Mouse (Mus musculus) left cerebral cortex, postnatal 10 days (tissue): Measurements from ENCODE around the gene Hs3st6. TPM values are rescaled to one million over a fixed set of nuclear protein-coding genes. Genes with fewer than 3 reads are reported as not detected.
"Not testable (repeated sequence)": the region's sequence is repeated elsewhere in the genome, so short reads cannot be mapped to it uniquely, and the experiment has no call there.

Experiments used
- DNase-seq, 2 experiments: peaks; one replicate each; pipeline ENCODE4 v3.0.0; 2021 to 2022; ENCODE audit warnings: low spot score in 2 of 2, mixed read lengths in 1 of 2; ENCODE audit errors: extremely low spot score in 1 of 2
- intact Hi-C: fragments of 180-260 bp; cut with DNase I; formaldehyde crosslinking; loops from one replicate; pipeline ENCODE4 v1.15.1; 2025
- total RNA-seq, 2 experiments: library from RNA; stranded (reverse); gene quantifications; 2 replicates each; pipeline ENCODE4 v1.2.3; 2021

Gene Hs3st6
- under 1 TPM in 1 of 2 experiments, not detected in 1; 0.49 TPM for total RNA-seq

GRCm38 (mm10) chr17:24752415-24753394 lies at the start of gene Hs3st6:
Hs3st6 (plus strand) TSS chr17:24752988.
- intact Hi-C loops, result no loop called here
- DNase-seq, result no peak

GRCm38 (mm10) chr17:24705821-24706220 lies 47.0 kb upstream of the Hs3st6 start:
- intact Hi-C loops, result no loop called here
- DNase-seq, result no peak

- DNase-seq, result peak; percentile 94 to 96
- intact Hi-C loops, result no loop called here
These were observed 45.6 kb upstream of the Hs3st6 start, which contains the start of gene Tbl3 for GRCm38 (mm10) chr17:24706982-24707800. Tbl3 (minus strand) TSS chr17:24707660.

- intact Hi-C loops, result no loop called here
- DNase-seq, result no peak
These were observed 44.9 kb upstream of the Hs3st6 start for GRCm38 (mm10) chr17:24707801-24708425.

GRCm38 (mm10) chr17:24708646-24709045 lies 44.1 kb upstream of the Hs3st6 start:
- no peak for DNase-seq
- intact Hi-C loops, result no loop called here

- intact Hi-C loops, result no loop called here
- DNase-seq, result no peak
These were observed 37.2 kb upstream of the Hs3st6 start for GRCm38 (mm10) chr17:24715556-24715955.

GRCm38 (mm10) chr17:24716166-24716682 lies 36.6 kb upstream of the Hs3st6 start:
- intact Hi-C loops, result no loop called here
- DNase-seq, result no peak

GRCm38 (mm10) chr17:24717943-24718342 lies 34.8 kb upstream of the Hs3st6 start, which contains the start of the genes Rnf151 and Rps2:
Rnf151 (minus strand) TSS chr17:24718063.
Rps2 (plus strand) TSS chr17:24718116.
- DNase-seq, result no peak
- intact Hi-C loops, result no loop called here

- DNase-seq, intact Hi-C loops: not testable (repeated sequence)
These were observed 33.9 kb upstream of the Hs3st6 start for GRCm38 (mm10) chr17:24718938-24719337.

- peak; percentile 99 to 100 for DNase-seq
- intact Hi-C loops, result no loop called here
These were observed 33.1 kb upstream of the Hs3st6 start for GRCm38 (mm10) chr17:24719494-24720222.

GRCm38 (mm10) chr17:24720616-24721015 lies 32.2 kb upstream of the Hs3st6 start:
- DNase-seq, intact Hi-C loops: not testable (repeated sequence)

GRCm38 (mm10) chr17:24721383-24721955 lies 31.3 kb upstream of the Hs3st6 start:
- DNase-seq, intact Hi-C loops: not testable (repeated sequence)

- intact Hi-C loops, result no loop called here
- DNase-seq, result no peak
These were observed 30.4 kb upstream of the Hs3st6 start for GRCm38 (mm10) chr17:24722220-24722924.

- no peak for DNase-seq
- intact Hi-C loops, result no loop called here
These were observed 29.5 kb upstream of the Hs3st6 start for GRCm38 (mm10) chr17:24723122-24723880.

- DNase-seq, result no peak
- intact Hi-C loops, result no loop called here
These were observed 29.0 kb upstream of the Hs3st6 start for GRCm38 (mm10) chr17:24723881-24724180.

- DNase-seq, result peak; percentile 94 to 96
- intact Hi-C loops, result no loop called here
These were observed 28.6 kb upstream of the Hs3st6 start, which contains the start of gene Ndufb10 for GRCm38 (mm10) chr17:24724184-24724583. Ndufb10 (minus strand) TSS chr17:24724478.
